Mouse (Mus musculus): ENCODE results near the gene Dnah12.

GRCm38 (mm10) chr14:26826020-26826419 is 132.9 kb downstream of the Dnah12 start:
- TF ChIP-seq CTCF (IDR thresholded peaks at IDR 0.05; ENCODE audit: low read depth, low read length) = no peak
- no peak for TF ChIP-seq POLR2A (IDR thresholded peaks at IDR 0.05; ENCODE audit: borderline replicate concordance, low read depth, low read length)

Measured in bone marrow macrophage, adult 2 months (primary cell).